Mouse (Mus musculus): ENCODE results near the gene Hnrnpm.
"Not testable (repeated sequence)": the region's sequence is repeated elsewhere in the genome, so short reads cannot be mapped to it uniquely, and the experiment has no call there.

Hnrnpm gene

GRCm38 (mm10) chr17:33686760-33687159 is at the start of gene Hnrnpm:
Hnrnpm (minus strand) TSS chr17:33686860.
- DNase-seq (ENCODE audit: low spot score in 2 of 2) = no peak

GRCm38 (mm10) chr17:33733526-33733925 is 46.9 kb upstream of the Hnrnpm start:
- DNase-seq (ENCODE audit: low spot score in 2 of 2) = not testable (repeated sequence)

GRCm38 (mm10) chr17:33732556-33733083 is 46.0 kb upstream of the Hnrnpm start:
- not testable (repeated sequence) for DNase-seq (ENCODE audit: low spot score in 2 of 2)

GRCm38 (mm10) chr17:33729215-33729614 is 42.6 kb upstream of the Hnrnpm start:
- DNase-seq (ENCODE audit: low spot score in 2 of 2) = no peak

GRCm38 (mm10) chr17:33728396-33728795 is 41.7 kb upstream of the Hnrnpm start:
- no peak for DNase-seq (ENCODE audit: low spot score in 2 of 2)

- peak in 1 of 2 experiments; percentile 8 for DNase-seq (ENCODE audit: low spot score in 2 of 2)
Measured at GRCm38 (mm10) chr17:33719736-33720378, 33.2 kb upstream of the Hnrnpm start.

- no peak for DNase-seq (ENCODE audit: low spot score in 2 of 2)
Measured at GRCm38 (mm10) chr17:33718944-33719725, 32.5 kb upstream of the Hnrnpm start.

- peak; percentile 94 to 97 for DNase-seq (ENCODE audit: low spot score in 2 of 2)
Measured at GRCm38 (mm10) chr17:33718384-33718881, 31.8 kb upstream of the Hnrnpm start, which contains the start of gene March2. March2 (minus strand) TSS chr17:33718670.

- no peak for DNase-seq (ENCODE audit: low spot score in 2 of 2)
Measured at GRCm38 (mm10) chr17:33717982-33718381, 31.3 kb upstream of the Hnrnpm start.

GRCm38 (mm10) chr17:33717246-33717645 is 30.6 kb upstream of the Hnrnpm start:
- DNase-seq (ENCODE audit: low spot score in 2 of 2) = no peak

- no peak for DNase-seq (ENCODE audit: low spot score in 2 of 2)
Measured at GRCm38 (mm10) chr17:33714779-33715178, 28.1 kb upstream of the Hnrnpm start.

GRCm38 (mm10) chr17:33713271-33713670 is 26.6 kb upstream of the Hnrnpm start:
- no peak for DNase-seq (ENCODE audit: low spot score in 2 of 2)

GRCm38 (mm10) chr17:33709834-33710233 is 23.2 kb upstream of the Hnrnpm start:
- no peak for DNase-seq (ENCODE audit: low spot score in 2 of 2)

GRCm38 (mm10) chr17:33703091-33703490 is 16.4 kb upstream of the Hnrnpm start:
- DNase-seq (ENCODE audit: low spot score in 2 of 2) = no peak

GRCm38 (mm10) chr17:33702178-33702577 is 15.5 kb upstream of the Hnrnpm start:
- DNase-seq (ENCODE audit: low spot score in 2 of 2) = no peak

GRCm38 (mm10) chr17:33695471-33695870 is 8.8 kb upstream of the Hnrnpm start:
- DNase-seq (ENCODE audit: low spot score in 2 of 2) = no peak

- DNase-seq (ENCODE audit: low spot score in 2 of 2) = peak; percentile 96 to 97
Measured at GRCm38 (mm10) chr17:33685249-33685653, 1.4 kb downstream of the Hnrnpm start.

- peak; percentile 79 to 81 for DNase-seq (ENCODE audit: low spot score in 2 of 2)
Measured at GRCm38 (mm10) chr17:33684671-33685231, 1.9 kb downstream of the Hnrnpm start.

GRCm38 (mm10) chr17:33681767-33682166 is 4.9 kb downstream of the Hnrnpm start:
- no peak for DNase-seq (ENCODE audit: low spot score in 2 of 2)

- no peak for DNase-seq (ENCODE audit: low spot score in 2 of 2)
Measured at GRCm38 (mm10) chr17:33678771-33679170, 7.9 kb downstream of the Hnrnpm start.

- DNase-seq (ENCODE audit: low spot score in 2 of 2) = no peak
Measured at GRCm38 (mm10) chr17:33676086-33676485, 10.6 kb downstream of the Hnrnpm start.

- peak in 1 of 2 experiments; percentile 22 for DNase-seq (ENCODE audit: low spot score in 2 of 2)
Measured at GRCm38 (mm10) chr17:33675452-33675851, 11.2 kb downstream of the Hnrnpm start.

All from frontal cortex, postnatal 36 days (tissue).